ENCODE assay signal across 13 mouse cellular contexts in the genomic region with DNA sequence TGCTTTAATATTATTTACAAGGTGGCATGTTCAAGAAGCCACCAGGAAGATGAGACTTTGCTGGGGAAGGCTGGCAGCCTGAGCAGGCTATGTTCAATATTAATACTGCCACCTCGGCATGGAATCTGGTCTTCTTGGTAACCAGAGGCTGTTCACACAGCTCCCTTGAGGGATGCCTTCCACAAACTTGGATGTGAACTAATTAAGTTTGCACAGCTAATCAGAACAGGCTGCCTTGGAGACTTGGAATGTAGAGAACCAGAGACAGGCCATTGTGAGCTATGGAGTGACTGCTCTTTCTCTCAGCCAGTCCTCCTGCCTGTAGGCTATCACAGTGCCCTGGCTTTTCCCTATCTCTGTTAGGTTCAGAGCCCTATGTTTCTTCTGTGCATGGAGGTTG.
"Had no signal": no experiment of that assay in that cellular context is flagged by ENCODE, and none has a peak within 500 bp of the region (broad histone marks: within the 10 kb centered on the region; RNA-seq: fewer than 3 reads in every experiment).

No protein-coding gene starts in this region.

- H3K36me3 ChIP-seq: limb, embryonic 12.5 days; lung, embryonic 15.5 days; midbrain, embryonic 13.5 days had no signal

- H3K4me1 ChIP-seq: lung, embryonic 15.5 days had no signal

- H3K27ac ChIP-seq: limb, embryonic 12.5 days; lung, embryonic 15.5 days; macrophage; midbrain, embryonic 13.5 days had no signal

- H3K9me3 ChIP-seq: limb, embryonic 12.5 days; liver, embryonic 13.5 days; lung, embryonic 15.5 days; megakaryocyte, embryonic 14.5 days; midbrain, embryonic 13.5 days had no signal

- H3K4me3 ChIP-seq: limb, embryonic 12.5 days; liver, embryonic 13.5 days; lung, embryonic 15.5 days; megakaryocyte, embryonic 14.5 days; midbrain, embryonic 13.5 days had no signal

- H3K27me3 ChIP-seq: limb, embryonic 12.5 days; liver, embryonic 13.5 days; lung, embryonic 15.5 days; midbrain, embryonic 13.5 days had no signal

- H3K9ac ChIP-seq: limb, embryonic 12.5 days; liver, embryonic 13.5 days; liver, postnatal 0 days; lung, embryonic 15.5 days; midbrain, embryonic 13.5 days had no signal

- H3K4me2 ChIP-seq: limb, embryonic 12.5 days; liver, embryonic 13.5 days; lung, embryonic 15.5 days; midbrain, embryonic 13.5 days had no signal

- ATAC-seq: liver, postnatal 0 days had no signal

- DNase-seq: kidney, postnatal 10 days; kidney, postnatal 4 days; liver; liver, embryonic 13.5 days; liver, postnatal 0 days; lung, postnatal 14 days; right cerebral cortex, postnatal 14 days; thymus, postnatal 4 days had no signal
